Mouse (Mus musculus) mesoderm, embryonic 11.5 days (tissue): ENCODE results near the gene Hist1h4n.

Source experiments
- DNase-seq: peaks from one replicate; pipeline ENCODE4 v3.0.0-alpha.2; 2012; ENCODE audit warnings: low read depth, low spot score

The Hist1h4n gene

DNA sequence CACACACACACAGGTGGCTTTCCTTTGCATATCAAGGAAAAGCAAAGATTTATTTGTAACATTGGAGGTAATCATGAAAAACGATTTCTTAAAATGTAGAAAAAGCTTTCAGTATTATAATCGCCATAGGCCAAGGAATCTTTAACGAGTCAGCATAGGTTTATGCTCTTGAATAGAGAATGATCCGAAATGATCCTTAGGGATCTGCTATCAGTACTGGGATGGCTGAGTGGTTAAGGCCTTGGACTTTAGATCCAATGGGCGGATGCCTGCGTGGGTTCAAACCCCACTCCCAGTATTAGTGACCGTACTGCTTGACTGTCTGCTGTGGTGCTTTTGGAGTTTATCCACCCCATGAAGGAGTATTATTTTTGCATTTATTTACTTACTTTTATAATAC lies 36.4 kb downstream of the Hist1h4n start:
- no peak for DNase-seq

DNA sequence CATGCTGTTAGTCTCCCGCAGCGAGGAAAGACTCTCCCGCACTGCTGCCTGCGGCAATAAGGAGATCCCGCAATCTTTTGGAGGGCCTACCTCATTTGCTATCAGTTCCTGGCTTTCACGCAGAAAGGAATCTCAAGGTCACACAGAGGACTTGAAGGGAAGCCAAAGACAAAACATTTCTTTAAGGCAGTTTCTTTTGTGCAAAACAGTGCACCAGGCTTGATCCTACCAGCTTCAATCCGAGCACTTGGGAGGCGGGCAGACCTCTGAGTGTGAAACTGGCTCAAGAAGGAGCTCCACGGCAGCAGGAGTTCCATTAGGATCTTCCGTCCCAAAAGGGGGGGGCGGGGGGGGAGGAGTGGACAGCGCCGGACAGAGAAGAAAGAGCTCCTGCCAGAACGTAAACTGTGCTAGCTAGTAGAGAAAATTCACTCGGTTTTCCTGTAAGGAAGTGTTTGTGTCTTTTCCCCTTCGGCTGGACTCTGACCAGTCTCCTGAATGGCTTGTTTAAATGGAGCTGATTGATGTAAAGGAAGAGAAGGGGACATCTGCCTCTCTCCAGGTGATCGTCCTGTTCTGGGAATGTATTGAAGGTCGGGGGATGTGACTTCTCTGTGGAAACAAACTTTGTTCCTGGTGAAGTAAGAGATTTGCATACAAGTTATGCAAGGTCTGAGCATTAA lies 41.3 kb downstream of the Hist1h4n start:
- no peak for DNase-seq

DNA sequence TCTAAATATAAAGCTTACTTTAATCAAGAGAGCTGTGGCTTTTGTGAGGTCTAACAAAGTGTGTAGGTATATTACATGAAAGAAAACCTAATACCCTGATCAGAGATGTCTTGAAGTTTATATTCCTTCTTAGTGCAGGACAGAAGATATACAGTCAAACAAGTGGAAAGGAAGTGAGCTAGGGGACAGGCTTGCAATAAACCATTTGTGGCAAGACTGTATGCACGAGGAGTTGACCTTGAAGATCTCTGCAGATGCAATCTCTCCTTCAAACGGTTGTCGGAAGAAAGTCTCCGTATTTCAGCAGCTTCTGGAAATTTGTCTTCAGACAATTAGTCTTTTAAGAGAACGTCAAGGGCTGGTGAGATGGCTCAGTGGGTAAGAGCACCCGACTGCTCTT lies 42.1 kb downstream of the Hist1h4n start:
- no peak for DNase-seq

DNA sequence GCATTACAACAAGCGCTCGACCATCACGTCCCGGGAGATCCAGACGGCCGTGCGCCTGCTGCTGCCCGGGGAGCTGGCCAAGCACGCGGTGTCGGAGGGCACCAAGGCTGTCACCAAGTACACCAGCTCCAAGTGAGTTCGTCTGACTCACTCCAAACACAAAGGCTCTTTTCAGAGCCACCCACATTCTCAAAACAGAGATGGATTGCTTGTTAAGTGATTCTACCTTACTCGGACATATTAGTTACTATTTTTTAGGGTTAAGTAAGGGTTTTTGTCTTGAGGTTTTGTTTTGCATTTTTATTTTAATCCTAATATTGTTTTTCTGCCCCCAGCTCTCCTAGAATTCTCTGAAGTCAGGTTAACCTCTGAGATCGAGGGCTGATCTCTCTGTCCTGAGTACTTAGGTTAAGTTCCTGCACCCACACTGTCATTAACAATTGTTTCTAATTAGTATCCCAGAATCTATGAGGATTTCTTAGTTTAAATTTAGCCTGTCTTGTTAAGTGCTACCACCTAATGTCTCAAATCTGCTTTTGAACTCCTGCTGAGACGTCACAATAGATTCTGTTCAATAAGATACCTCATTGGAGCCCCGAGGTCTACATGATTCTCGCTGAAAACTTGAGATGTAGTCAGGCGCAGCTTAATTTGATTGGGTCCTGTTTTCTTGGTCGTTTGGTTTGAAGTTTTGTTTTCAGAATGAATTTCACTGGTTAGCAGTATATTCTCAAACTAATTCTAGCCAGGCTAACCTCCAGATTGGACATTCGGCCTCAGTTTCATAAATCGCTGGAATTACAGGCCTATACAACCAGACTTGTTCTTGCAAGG lies 44.0 kb downstream of the Hist1h4n start:
- no peak for DNase-seq

DNA sequence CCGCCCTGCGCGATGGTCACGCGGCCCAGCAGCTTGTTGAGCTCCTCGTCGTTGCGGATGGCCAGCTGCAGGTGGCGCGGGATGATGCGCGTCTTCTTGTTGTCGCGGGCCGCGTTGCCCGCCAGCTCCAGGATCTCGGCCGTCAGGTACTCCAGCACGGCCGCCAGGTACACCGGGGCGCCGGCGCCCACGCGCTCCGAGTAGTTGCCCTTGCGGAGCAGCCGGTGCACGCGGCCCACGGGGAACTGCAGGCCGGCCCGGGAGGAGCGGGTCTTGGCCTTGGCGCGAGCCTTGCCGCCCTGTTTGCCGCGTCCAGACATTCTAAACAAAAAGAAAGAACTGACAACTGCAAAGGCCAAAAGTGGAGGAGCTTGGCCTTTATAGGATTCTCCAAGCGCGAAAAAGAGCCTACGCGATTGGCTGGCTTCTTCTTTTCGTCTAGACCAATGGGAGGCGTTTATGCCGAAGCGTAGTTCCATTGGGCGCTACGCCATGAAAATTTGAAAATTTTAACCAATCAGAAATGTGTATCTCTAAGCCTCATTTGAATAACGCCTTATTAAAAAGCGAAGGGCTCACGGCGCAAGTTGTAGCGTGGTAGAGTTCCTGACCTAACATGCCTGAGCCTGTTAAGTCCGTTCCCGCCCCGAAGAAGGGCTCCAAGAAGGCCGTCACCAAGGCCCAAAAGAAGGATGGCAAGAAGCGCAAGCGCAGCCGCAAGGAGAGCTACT lies 44.9 kb downstream of the Hist1h4n start, which contains the start of the genes Hist1h2an and Hist1h2bp:
Hist1h2an (minus strand) TSS at position 320 of the 731 bp plus-strand sequence.
Hist1h2bp (plus strand) TSS at position 563 of the 731 bp plus-strand sequence.
- peak; percentile 96 for DNase-seq

DNA sequence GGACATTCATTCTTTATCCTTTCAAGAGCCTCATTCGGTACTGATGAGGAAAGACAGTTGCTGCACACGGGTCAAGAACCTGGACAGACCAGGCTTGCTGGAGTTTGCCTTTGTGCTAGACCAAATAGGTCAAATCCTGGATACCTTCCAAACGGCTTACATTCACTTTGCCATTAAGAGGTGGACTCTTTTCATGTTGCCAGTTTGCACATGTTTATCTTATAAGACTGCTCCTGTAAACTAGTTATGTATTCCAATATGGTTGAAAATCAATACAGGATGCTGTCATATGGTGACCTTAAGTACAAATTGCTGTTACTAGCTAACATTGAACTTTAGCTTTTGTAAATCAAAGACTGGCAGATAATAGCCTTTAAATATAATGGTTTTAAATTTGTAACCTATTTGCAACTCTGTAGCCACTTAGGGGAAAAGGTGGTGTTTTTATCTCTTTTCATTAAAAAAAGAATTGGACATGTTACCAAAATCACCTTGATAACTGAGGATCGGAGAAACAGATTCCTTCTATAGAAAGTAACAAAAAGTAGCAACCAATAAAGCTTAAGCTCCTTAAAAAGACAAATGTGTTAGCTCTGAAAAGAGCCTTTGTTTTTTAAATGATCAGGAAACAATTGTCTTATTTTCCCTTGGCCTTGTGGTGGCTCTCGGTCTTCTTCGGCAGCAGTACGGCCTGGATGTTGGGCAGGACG lies 45.7 kb downstream of the Hist1h4n start:
- DNase-seq = no peak

DNA sequence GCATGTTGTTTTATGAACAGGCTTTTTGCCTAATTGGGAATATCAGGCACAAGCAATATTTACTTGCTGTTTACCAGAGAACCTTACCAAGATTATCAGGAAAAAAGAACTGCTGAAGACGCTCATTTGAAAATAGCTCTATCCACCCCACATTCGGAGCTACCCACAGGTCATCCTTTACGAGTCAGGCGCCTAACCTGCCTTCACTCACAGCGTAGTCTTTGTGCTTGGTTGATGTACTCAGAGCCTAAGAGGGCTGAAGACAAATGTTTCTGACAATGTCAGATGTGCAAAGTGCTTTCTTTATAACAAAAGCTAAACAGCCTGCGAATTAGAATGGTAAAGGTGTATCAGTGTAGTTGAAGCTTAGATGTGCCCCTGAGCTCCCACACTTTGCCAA lies 47.7 kb downstream of the Hist1h4n start:
- no peak for DNase-seq

DNA sequence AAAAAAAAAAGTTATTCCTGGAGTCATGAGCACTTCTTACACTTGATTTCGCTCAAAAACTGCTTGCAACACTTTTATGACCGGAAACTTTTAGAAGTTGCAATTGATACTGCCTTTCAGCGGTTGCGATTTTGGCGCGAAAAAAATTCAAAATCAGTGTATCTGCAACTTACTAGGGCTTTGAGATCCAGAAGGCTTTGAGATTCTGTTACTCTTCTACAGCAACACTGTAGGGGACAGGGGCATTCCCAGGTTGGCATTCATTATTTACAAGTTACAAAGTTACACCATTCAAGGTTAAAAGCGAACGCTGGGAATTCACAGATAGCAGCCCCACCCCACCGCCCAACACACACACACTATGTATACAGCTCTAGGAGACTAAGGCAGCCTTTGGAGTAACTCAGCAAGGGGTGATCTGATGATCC lies 48.2 kb downstream of the Hist1h4n start:
- no peak for DNase-seq

DNA sequence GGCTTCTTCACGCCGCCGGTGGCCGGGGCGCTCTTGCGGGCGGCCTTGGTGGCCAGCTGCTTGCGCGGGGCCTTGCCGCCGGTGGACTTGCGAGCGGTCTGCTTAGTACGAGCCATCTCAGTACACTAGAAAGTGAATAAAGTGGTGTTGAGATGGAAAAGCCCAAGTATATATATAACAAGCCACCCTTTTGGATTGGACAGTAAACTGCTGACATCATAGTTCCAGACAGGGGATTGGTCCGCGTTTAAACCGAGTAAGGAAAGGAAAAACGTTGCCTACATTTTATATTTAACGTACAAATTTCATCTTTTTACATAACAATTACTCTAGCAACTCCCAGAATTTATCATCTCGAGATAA lies 48.8 kb downstream of the Hist1h4n start, which contains the start of gene Hist1h3i:
Hist1h3i (minus strand) TSS at position 116 of the 363 bp plus-strand sequence.
- DNase-seq = peak; percentile 90

DNA sequence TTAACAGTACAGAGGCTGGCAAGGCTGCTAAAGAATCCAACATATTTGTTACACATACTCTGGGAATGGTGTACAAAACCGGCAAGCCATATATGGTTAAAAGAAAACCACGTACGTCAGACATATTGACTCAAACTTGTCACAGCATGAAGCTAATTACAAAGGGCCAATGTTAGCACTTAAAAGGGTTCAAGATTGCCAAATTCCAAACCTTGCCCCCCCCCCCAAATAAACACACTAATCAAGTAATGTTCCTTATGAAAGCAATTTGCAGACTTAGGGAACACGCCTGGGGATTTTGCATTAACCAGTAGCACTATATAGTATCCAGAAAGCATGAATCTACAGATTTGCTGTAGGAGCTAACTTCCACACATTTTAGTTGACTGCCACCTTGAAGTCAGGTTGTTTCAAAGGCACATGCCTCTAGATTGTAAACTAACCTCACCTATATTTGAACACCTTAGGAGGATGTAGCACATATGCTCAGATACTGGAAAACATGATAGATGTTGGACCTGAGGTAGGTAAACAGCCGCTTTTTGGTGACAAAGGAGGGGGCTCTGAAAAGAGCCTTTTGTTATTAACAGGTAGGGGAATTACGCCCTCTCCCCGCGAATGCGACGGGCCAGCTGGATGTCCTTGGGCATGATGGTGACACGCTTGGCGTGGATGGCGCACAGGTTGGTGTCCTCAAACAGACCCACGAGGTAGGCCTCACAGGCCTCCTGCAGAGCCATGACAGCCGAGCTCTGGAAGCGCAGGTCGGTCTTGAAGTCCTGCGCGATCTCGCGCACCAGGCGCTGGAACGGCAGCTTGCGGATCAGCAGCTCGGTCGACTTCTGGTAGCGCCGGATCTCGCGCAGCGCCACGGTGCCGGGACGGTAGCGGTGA lies 49.4 kb downstream of the Hist1h4n start:
- DNase-seq = peak; percentile 54
